Mouse (Mus musculus): ENCODE results near the gene Plpp2.

DNA sequence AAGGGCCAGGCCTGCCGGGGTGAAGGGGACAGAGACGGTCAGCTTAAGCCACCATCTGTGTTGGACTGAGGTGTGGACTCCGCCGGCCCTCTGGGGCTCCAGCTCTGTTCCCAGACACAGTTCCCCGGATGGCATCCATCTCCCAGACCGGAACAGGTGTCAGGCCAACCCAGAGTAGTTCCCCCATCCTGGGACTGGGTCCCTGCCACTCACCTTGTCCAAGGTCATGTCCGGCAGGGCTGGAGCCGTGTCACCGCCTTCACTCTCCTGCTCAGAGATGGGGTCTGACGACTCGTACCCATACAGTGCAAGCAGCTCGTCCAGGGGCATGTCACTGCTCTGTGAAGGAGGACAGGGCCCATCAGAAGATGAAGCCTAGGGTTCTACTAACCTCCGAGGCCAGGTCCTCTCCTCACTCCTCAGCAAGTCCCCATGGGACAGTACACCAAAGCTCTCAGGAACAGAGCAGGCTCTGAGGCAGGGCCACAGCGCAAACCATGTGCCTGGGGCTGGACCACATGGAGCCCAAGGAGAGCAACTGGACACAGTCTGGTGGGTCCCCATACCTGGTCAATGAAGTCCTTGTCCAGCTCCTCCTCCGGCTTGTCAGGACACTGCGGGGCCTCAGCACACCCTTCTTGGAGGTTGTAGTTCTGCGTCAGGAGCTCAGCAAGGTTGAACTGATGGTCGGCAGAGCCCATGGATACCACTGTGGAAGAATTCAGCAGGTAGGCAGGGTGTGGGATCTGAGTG is 15.6 kb upstream of the Plpp2 start:
- TF ChIP-seq CTCF (IDR thresholded peaks at IDR 0.05; ENCODE audit: control insufficient read depth, insufficient read depth, insufficient replicate concordance, low read depth, low read length) (no peak), POLR2A (IDR thresholded peaks at IDR 0.05; ENCODE audit: control insufficient read depth, low read depth, low read length) (no peak)

Measured in testis, adult 2 months (tissue).